Mouse (Mus musculus) lung, postnatal 36 days (tissue): Measurements from ENCODE around the gene Eif3d.

Experiments
- DNase-seq: peaks from one replicate; pipeline ENCODE4 v3.0.0; 2022; ENCODE audit warnings: mixed read lengths

Gene Eif3d

DNA sequence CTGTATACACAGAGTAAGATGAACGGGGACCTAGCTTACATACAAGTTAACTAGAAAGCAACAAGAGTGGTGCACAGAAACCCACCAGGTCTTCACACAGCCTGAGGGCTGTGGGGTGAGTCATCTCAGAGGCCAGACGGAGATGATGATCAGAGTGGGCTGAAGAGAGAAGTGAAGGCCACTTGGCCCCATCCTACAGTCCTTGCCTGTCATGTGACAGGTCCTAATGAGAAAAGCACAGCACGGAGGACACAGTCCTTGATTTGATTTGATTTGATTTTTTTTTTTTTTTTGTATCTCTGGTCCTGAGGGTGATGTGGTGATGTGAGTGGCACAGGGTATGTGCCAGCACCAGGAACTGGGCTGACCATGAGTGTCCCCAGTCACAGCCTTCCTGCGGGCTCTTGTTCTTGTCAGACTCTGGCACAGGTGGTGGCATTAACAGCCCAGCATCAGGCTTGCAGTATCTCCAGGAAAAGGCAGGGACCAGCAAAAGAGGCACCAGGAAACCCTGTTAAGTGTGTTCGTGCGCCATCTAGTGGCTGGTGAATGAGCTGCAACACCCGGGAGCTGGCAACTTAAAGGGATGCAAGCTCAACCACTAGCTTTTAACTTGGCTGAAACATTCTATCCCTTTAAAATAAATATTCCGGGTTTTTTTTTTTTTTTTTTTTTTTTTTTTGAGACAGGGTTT is 53.6 kb downstream of the Eif3d start:
- peak; percentile 98 for DNase-seq

DNA sequence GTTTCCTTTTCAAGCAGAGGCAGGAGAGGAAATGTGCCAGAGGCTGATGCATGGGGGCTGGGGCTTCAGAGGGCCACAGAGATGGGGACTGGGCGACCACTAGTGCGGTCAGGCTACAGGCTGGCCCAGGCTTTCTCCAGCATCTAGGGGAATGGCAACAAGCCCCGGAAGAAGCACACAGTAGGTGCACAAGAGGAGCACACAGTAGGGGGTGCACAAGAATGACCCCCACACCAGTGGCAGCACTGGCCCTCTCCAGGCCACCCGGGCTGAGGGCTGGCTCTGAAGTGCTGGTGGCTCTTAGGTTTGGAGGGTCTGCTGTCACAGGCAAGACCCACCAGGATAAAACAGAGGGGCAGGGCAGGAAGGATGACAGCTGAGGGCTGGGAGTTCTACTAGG is 55.3 kb downstream of the Eif3d start:
- DNase-seq, result no peak

- peak; percentile 67 for DNase-seq
Measured at GRCm38 (mm10) chr15:77914507-77914906, 56.1 kb downstream of the Eif3d start.

DNA sequence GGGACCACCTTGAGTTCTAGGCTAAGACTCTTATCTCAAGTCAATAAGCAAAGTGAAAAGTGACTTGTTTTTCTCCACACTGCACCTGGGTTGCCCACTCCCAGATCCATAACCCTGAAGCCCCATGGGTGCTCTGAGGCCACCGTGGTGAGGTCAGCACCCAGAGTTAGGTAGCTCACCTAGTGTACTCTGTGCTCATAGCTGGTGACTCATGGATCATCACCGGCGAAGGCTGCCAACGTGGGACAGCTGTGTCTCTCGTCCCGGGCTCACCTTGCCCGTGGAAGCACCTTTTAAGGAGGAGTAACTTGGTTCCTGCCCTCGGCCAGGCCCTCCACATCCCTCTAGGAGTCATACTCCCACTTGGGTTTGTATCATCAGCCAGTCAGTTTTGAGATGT is 57.6 kb downstream of the Eif3d start:
- DNase-seq, result no peak

DNA sequence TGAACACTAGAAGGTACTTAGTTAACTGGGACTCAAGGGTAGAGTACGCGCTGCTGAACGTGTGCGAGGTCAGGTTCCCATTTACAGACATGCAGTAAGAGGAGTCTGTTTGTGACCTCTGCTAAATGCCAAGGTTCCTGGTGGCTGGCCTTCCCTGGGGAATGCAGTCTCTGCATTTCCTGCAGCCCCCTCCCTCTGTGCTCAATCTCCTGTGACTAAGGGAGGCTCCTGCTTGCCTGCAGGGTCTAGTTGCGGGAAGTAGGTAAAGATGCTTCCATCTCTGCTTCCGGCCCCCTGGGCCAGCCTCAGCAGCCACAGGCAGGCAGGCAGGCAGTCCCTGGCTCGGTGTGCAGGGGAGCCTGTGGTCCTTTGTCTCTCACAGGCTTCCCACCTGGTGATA is 58.0 kb downstream of the Eif3d start:
- DNase-seq, result no peak

GRCm38 (mm10) chr15:77912048-77912447 is 58.6 kb downstream of the Eif3d start:
- DNase-seq, result no peak

GRCm38 (mm10) chr15:77911065-77911464 is 59.5 kb downstream of the Eif3d start:
- DNase-seq, result peak; percentile 92
